Mouse (Mus musculus): ENCODE data around the gene Rnf38. TPM values are rescaled to one million over a fixed set of nuclear protein-coding genes. Genes with fewer than 3 reads are reported as not detected.

Rnf38 gene
- polyA plus RNA-seq, 1 experiment from 2014 or later: 9.1 TPM

DNA sequence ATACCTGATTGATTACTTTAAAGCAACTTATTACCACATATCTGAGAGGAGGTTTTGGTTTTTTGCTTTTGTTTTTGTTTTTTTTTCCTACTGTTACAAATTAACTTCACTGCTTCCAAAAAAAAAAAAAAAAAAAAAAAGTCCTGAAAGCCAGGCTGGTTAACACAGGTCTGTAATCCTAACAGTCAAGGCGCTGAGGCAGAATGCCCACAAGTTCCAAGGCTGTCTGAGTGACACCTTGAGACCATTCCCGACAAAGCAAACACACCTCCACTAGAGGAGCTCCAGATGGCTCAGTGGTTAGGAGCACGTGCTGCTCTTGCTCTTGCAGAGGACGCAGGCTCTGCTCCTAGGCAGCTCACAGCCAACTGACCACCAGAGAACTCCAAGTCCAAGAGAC is 10.1 kb downstream of the Rnf38 start:
- Histone ChIP-seq H3K9me3 (replicated peaks) (no peaks in the 10 kb centered on the region), H3K27me3 (no peaks in the 10 kb centered on the region), H3K4me2 (no peak overlapping the region), H3K9ac (no peak overlapping the region), H3K36me3 (no peaks in the 10 kb centered on the region), H3K4me3 (replicated peaks) (no peak overlapping the region), H3K4me1 (replicated peaks) (peaks cover 5% of the 10 kb centered on the region; the same call in 1 of the 2 replicates), H3K27ac (no peak overlapping the region)
- 66% methylated on average over 4 of the region's 4 CpGs for WGBS (ENCODE audit: insufficient replicate concordance)
- ATAC-seq (ENCODE audit: low read depth) (no peak), DNase-seq (no peak)

DNA sequence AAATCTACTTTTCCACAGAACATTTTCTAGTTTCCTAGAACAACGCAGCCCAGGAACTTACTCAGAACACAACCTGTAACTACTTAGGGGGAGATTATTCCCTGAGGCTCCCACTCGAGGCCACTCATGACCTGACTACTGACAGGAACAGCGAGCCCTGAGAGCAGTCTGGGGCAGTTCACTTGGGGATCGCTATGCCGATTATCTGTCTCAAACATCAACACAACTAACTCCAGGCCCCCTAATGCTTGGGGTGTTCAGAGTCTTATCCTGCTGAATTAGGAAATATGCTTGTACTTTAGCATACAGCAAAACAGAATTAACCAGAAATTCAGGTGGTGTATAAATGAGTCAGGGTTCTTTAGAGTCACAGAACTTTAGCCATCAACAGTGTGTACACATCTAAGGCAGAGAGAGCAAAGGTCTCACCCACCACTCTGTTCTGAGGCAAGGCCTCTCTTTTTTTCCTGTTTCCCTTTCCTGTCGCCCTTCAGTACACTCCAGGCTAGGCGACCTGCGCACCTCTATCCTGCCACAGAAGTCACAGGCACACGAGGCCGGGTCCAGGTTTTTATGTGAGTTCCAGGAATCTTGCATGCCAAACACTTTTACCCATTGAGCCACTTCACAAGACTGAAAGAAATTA is 16.7 kb downstream of the Rnf38 start:
- WGBS (ENCODE audit: insufficient replicate concordance): 36% methylated on average over 10 of the region's 10 CpGs
- no peak for DNase-seq
- ATAC-seq (ENCODE audit: low read depth): peak; percentile 82

DNA sequence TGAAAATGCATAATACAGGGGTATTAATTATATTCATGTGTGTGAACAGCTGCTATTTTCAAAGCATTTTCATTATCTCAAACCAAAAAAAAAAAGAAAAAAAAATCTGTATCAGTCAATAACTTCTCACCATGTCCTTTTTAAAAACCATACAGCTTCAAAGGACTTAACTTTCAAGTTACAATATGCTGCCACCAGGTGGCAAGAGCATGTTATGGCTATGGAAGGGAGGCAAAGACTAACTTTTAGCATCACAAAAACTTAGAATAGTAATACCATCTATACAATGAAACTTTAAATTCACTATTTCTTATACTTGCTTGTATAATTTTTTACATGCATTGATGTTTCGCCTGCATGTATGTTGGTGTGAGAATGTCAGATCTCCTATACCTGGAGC is 33.6 kb downstream of the Rnf38 start:
- Histone ChIP-seq H3K4me1 (replicated peaks) (no peaks in the 10 kb centered on the region), H3K4me2 (no peak overlapping the region), H3K9ac (no peak overlapping the region), H3K36me3 (no peaks in the 10 kb centered on the region), H3K27ac (no peak overlapping the region), H3K27me3 (no peaks in the 10 kb centered on the region), H3K9me3 (replicated peaks) (no peaks in the 10 kb centered on the region), H3K4me3 (replicated peaks) (no peak overlapping the region)
- DNase-seq (no peak), ATAC-seq (ENCODE audit: low read depth) (no peak)
- 34% methylated on average over 1 of the region's 1 CpGs for WGBS (ENCODE audit: insufficient replicate concordance)

More for the DNA sequence above, 16.7 kb downstream of the Rnf38 start:
- 0 out of 2 replicates have a peak overlapping the region, but pooled peaks have one; percentile 15 for H3K9ac ChIP-seq
- H3K9me3 ChIP-seq (replicated peaks): no peaks in the 10 kb centered on the region
- H3K36me3 ChIP-seq: no peaks in the 10 kb centered on the region
- peaks cover 16% of the 10 kb centered on the region for H3K4me1 ChIP-seq (replicated peaks)
- H3K4me3 ChIP-seq (replicated peaks): no peak overlapping the region
- peak overlapping the region; percentile 70 for H3K27ac ChIP-seq
- 0 out of 2 replicates have a peak overlapping the region, but pooled peaks have one; percentile 15 for H3K4me2 ChIP-seq
- H3K27me3 ChIP-seq: no peaks in the 10 kb centered on the region

DNA sequence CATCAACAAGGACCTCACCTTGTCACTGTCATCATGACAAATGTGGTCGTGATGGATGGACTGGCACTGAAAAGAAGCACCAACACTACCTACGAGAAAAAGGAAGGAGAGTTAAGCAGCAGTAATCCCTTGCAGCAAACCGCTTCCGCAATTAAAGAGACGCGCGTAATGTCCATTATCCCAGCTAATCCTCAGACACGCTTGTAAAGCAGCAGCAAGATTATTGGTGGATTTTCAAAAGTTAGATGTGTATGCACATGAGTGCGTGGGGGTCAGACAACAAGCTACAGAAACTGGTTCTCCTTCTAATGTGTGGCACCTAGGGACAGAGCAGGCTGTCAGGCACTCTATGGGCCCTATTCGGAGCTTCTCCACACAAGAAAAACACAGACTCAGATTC is 46.2 kb downstream of the Rnf38 start:
- Histone ChIP-seq H3K4me2 (no peak overlapping the region), H3K4me1 (replicated peaks) (no peaks in the 10 kb centered on the region; the same call in 1 of the 2 replicates), H3K27me3 (no peaks in the 10 kb centered on the region), H3K9me3 (replicated peaks) (no peaks in the 10 kb centered on the region), H3K4me3 (replicated peaks) (no peak overlapping the region), H3K9ac (no peak overlapping the region), H3K36me3 (no peaks in the 10 kb centered on the region), H3K27ac (no peak overlapping the region)
- 75% methylated on average over 10 of the region's 10 CpGs for WGBS (ENCODE audit: insufficient replicate concordance)
- no peak for ATAC-seq (ENCODE audit: low read depth)
- DNase-seq: no peak

DNA sequence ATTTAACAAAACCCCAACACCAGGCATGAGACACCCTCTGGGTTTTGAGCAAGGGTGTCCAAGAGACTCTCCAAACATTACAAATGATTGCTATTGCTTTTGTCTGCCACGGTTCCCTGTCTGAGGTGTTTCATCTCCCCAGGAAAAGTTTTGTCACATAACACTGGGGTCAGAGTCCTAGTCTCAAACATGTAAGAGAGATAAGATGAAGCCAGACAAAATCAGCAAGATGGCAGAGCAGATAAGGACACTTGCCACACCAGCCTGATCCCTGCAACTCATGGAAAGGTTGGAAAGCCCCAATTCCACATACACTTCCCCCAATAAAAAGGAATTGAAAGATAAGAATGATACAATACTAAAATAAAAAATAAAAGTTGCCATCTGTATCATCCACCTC is 49.7 kb downstream of the Rnf38 start:
- ATAC-seq (ENCODE audit: low read depth): no peak
- H3K9me3 ChIP-seq (replicated peaks): no peaks in the 10 kb centered on the region
- no peak overlapping the region for H3K9ac ChIP-seq
- no peak for DNase-seq
- H3K4me2 ChIP-seq: no peak overlapping the region
- H3K27me3 ChIP-seq: no peaks in the 10 kb centered on the region
- H3K36me3 ChIP-seq: no peaks in the 10 kb centered on the region
- H3K4me3 ChIP-seq (replicated peaks): no peak overlapping the region
- H3K4me1 ChIP-seq (replicated peaks): peaks cover 7% of the 10 kb centered on the region
- WGBS (ENCODE audit: insufficient replicate concordance): 33% methylated on average over 1 of the region's 1 CpGs
- H3K27ac ChIP-seq: no peak overlapping the region

DNA sequence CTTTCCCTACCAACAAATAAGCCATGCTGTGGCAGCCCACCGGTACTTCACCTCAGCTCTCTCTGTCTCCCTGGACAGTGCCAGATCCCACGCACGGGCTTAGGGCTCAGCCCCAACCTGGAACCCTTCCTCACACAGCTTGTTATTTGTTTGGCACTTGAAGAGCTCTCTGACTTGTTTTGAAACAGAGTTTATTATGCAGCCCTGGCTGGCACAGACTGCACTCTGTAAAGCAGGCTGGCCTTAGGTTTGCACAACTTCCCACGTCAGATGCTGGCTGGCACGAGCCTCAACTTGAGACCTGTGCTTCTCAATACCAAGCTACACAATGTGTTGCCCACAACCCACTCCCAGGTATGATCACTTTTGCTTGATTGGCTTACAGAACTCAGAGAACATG is 53.8 kb downstream of the Rnf38 start:
- H3K9me3 ChIP-seq (replicated peaks): no peaks in the 10 kb centered on the region
- H3K36me3 ChIP-seq: no peaks in the 10 kb centered on the region
- WGBS (ENCODE audit: insufficient replicate concordance): 71% methylated on average over 5 of the region's 5 CpGs
- DNase-seq: no peak
- no peak overlapping the region for H3K9ac ChIP-seq
- H3K4me3 ChIP-seq (replicated peaks): no peak overlapping the region
- peaks cover 7% of the 10 kb centered on the region for H3K4me1 ChIP-seq (replicated peaks)
- ATAC-seq (ENCODE audit: low read depth): no peak
- no peak overlapping the region for H3K27ac ChIP-seq
- H3K27me3 ChIP-seq: no peaks in the 10 kb centered on the region
- no peak overlapping the region for H3K4me2 ChIP-seq

DNA sequence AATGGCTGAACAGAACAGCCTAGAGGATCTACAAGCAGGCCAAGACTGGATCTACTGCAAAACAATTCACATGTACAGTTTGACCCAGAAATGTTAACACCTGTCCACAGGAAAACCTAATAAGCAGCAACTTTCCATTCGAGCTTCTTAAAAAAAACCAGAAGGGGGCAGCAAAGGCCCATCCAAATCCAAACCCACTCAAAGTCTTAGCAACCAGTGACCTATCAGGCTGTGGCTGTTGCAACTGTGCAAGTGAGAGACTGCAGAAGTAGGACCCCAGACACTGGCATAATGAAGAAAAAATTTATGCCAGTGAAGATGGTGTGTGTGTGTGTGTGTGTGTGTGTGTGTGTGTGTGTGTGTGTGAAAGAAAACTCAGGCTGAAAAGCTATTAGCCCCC is 60.4 kb downstream of the Rnf38 start:
- peak; percentile 26 for DNase-seq

DNA sequence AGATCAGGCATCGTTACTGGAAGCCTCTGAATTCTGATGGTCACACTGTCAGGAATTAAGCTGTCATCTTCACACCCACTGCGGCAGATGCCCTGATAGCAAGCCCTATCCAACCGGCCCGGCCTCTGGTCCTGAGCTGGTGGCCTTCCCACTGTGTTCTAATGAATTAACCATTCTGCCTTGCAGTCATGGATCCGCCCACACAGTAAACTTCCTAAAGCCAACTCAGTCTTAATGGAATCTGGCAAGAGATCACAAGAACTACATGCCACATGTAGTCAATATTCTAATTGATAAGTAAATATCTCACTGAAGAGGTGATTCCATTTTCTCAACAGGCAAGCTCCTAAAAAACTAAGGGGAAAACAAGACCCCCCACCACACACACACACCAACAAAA is 60.9 kb downstream of the Rnf38 start:
- DNase-seq: no peak
- H3K9me3 ChIP-seq (replicated peaks): no peaks in the 10 kb centered on the region
- ATAC-seq (ENCODE audit: low read depth): no peak

More for the DNA sequence above, 60.4 kb downstream of the Rnf38 start:
- H3K36me3 ChIP-seq: no peaks in the 10 kb centered on the region
- peaks cover 23% of the 10 kb centered on the region for H3K4me1 ChIP-seq (replicated peaks)
- no peak overlapping the region for H3K4me3 ChIP-seq (replicated peaks)
- no peak overlapping the region for H3K9ac ChIP-seq
- no peak for ATAC-seq (ENCODE audit: low read depth)
- H3K9me3 ChIP-seq (replicated peaks): no peaks in the 10 kb centered on the region
- H3K4me2 ChIP-seq: no peak overlapping the region
- H3K27me3 ChIP-seq: no peaks in the 10 kb centered on the region
- H3K27ac ChIP-seq: no peak overlapping the region
- 0% methylated on average over 1 of the region's 1 CpGs for WGBS (ENCODE audit: insufficient replicate concordance)

DNA sequence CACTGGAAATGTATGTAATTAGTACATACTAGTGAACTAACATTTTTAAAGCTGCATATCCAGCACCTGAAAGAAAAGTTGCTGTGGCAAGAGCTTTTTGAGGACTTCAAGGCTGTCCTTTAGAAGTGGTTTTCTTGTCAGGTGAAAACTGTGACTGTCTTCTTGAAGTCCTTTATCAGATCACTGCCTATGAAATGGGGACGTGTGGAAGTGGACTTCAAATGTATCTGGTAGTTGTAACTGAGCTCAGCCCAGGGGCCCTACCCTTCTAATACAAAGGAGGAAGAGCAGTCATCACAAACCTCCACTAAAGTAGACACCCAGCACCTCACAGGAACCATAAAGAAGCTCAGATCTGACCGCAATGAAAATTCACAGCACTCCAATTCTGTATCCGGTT is 63.7 kb downstream of the Rnf38 start:
- no peaks in the 10 kb centered on the region for H3K9me3 ChIP-seq (replicated peaks)
- H3K27me3 ChIP-seq: no peaks in the 10 kb centered on the region
- peak overlapping the region; percentile 63; the same call in 1 of the 2 replicates for H3K27ac ChIP-seq
- H3K4me2 ChIP-seq: no peak overlapping the region
- no peak overlapping the region; the same call in 1 of the 2 replicates for H3K9ac ChIP-seq
- peaks cover 37% of the 10 kb centered on the region for H3K4me1 ChIP-seq (replicated peaks)
- DNase-seq (no peak), ATAC-seq (ENCODE audit: low read depth) (no peak)
- no peaks in the 10 kb centered on the region for H3K36me3 ChIP-seq
- WGBS (ENCODE audit: insufficient replicate concordance): 62% methylated on average over 3 of the region's 3 CpGs
- H3K4me3 ChIP-seq (replicated peaks): no peak overlapping the region

More for the DNA sequence above, 60.9 kb downstream of the Rnf38 start:
- Histone ChIP-seq H3K4me1 (replicated peaks) (peaks cover 23% of the 10 kb centered on the region), H3K27ac (no peak overlapping the region), H3K27me3 (no peaks in the 10 kb centered on the region), H3K4me2 (no peak overlapping the region), H3K4me3 (replicated peaks) (no peak overlapping the region), H3K9ac (no peak overlapping the region), H3K36me3 (no peaks in the 10 kb centered on the region)
- WGBS (ENCODE audit: insufficient replicate concordance): 55% methylated on average over 5 of the region's 5 CpGs

DNA sequence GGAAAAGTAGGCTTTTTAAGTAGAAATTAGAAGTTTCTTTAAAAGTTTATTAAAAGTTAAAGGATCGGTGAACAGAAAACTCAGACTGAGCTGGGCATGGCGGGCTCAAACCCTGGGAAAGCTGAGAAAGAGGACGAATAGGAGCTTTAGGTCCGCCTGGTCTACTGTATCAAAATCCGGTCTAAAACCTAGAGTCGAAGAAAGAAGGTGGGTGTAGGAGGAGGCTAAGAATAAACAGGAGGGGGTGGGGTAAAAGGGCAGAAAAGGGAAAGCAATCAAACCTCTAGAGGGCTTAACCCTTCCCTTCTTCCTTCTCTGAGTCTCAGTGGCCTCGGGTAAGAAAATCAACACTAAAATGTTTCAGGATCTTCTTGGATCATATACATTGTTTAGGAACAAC is 64.8 kb downstream of the Rnf38 start:
- H3K9ac ChIP-seq: peak overlapping the region; percentile 65
- no peaks in the 10 kb centered on the region for H3K9me3 ChIP-seq (replicated peaks)
- H3K27me3 ChIP-seq: no peaks in the 10 kb centered on the region
- no peaks in the 10 kb centered on the region for H3K36me3 ChIP-seq
- peak overlapping the region; percentile 70 for H3K4me2 ChIP-seq
- ATAC-seq (ENCODE audit: low read depth) (no peak), DNase-seq (no peak)
- H3K4me1 ChIP-seq (replicated peaks): peaks cover 44% of the 10 kb centered on the region
- H3K27ac ChIP-seq: peak overlapping the region; percentile 63
- peak overlapping the region; percentile 63 for H3K4me3 ChIP-seq (replicated peaks)
- WGBS (ENCODE audit: insufficient replicate concordance): 3% methylated on average over 7 of the region's 7 CpGs

DNA sequence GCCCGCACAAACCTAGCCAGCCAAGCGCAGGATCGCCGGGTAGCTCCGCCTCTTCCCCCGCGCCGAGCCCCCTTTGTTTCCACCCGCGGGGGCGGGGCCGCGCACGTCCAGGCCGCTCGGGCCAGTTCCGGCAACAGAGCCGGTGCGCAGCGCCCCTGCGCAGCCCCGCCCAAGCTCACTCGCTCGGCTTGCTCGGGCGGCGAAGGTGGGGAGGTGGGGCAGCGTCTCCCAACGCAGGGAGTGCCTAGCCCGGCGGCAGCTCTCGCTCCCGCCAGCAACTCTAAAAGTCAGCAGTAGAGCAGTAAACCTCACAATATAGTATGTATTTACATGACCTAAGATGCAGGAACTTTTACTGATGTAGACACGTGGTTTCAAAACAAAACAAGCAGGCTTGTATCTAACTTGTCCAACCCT is 65.3 kb downstream of the Rnf38 start:
- WGBS (ENCODE audit: insufficient replicate concordance): under 1% methylated on average over 25 of the region's 34 CpGs
- DNase-seq (peak; percentile 97), ATAC-seq (ENCODE audit: low read depth) (peak; percentile 87)
- Histone ChIP-seq H3K36me3 (no peaks in the 10 kb centered on the region), H3K9ac (peak overlapping the region; percentile 65), H3K4me3 (replicated peaks) (peak overlapping the region; percentile 63), H3K4me1 (replicated peaks) (peaks cover 45% of the 10 kb centered on the region), H3K9me3 (replicated peaks) (no peaks in the 10 kb centered on the region), H3K4me2 (peak overlapping the region; percentile 70), H3K27me3 (no peaks in the 10 kb centered on the region), H3K27ac (peak overlapping the region; percentile 63)
